Comparison of ENCODE assay signal across 16 mouse cellular contexts in the genomic region with DNA sequence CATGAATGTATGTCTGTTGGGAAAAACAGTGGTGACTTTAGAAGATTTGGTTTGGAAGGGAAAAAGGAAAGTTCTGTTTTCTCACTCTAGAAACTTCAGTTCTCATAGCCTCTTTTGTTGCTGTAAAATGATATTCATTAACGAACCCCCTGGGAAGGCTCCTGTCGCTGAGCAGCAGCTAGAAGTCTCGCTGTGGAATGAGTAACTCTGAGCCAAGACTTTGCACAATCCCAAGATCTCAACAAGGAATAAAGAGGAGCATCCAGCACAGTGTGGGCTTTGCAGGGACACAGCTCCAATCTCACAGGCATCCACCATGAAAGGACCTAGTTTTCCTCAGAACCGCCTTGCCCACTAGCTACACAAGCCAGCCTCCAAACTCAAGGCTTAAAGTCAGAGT.
DNase-seq lines count a peak whose midpoint lies in the region; ATAC-seq and TF ChIP-seq lines count a peak whose summit lies in the region.
"Had no signal": no experiment of that assay in that cellular context is flagged by ENCODE, and none has a peak within 500 bp of the region (broad histone marks: within the 10 kb centered on the region; RNA-seq: fewer than 3 reads in every experiment).

No protein-coding gene starts in this region.

- no peaks in the 10 kb centered on the region for H3K9me3 ChIP-seq in forebrain, embryonic 10.5 days
- H3K9me3 ChIP-seq in forebrain, embryonic 12.5 days, result no peaks in the 10 kb centered on the region
- H3K9me3 ChIP-seq in lung, embryonic 14.5 days (ENCODE audit: low read depth, low read length), result no peaks in the 10 kb centered on the region
- no peaks in the 10 kb centered on the region for H3K9me3 ChIP-seq in hindbrain, embryonic 16.5 days (ENCODE audit: control insufficient read depth, low read length)
- no peaks in the 10 kb centered on the region for H3K9me3 ChIP-seq in neural tube, embryonic 15.5 days (replicated peaks)
- H3K9me3 ChIP-seq: heart, embryonic 10.5 days; liver, embryonic 12.5 days had no signal

- 51% methylated on average over 4 of the region's 4 CpGs for WGBS in forebrain, embryonic 10.5 days
- 42% methylated on average over 4 of the region's 4 CpGs for WGBS in forebrain, embryonic 12.5 days
- 55% methylated on average over 4 of the region's 4 CpGs for WGBS in lung, embryonic 14.5 days
- WGBS in hindbrain, embryonic 16.5 days, result 40% methylated on average over 4 of the region's 4 CpGs
- 51% methylated on average over 4 of the region's 4 CpGs for WGBS in neural tube, embryonic 15.5 days

- H3K9ac ChIP-seq in forebrain, embryonic 12.5 days, result no peak overlapping the region
- H3K9ac ChIP-seq in lung, embryonic 14.5 days, result no peak overlapping the region
- no peak overlapping the region for H3K9ac ChIP-seq in hindbrain, embryonic 16.5 days (ENCODE audit: low read depth, low read length)
- H3K9ac ChIP-seq in neural tube, embryonic 15.5 days (replicated peaks), result no peak overlapping the region
- H3K9ac ChIP-seq: liver, embryonic 12.5 days had no signal

- no peak overlapping the region for H3K4me2 ChIP-seq in forebrain, embryonic 12.5 days
- no peak overlapping the region for H3K4me2 ChIP-seq in lung, embryonic 14.5 days
- no peak overlapping the region for H3K4me2 ChIP-seq in hindbrain, embryonic 16.5 days (ENCODE audit: low read length)
- no peak overlapping the region for H3K4me2 ChIP-seq in neural tube, embryonic 15.5 days
- H3K4me2 ChIP-seq: liver, embryonic 12.5 days had no signal

- H3K27me3 ChIP-seq in forebrain, embryonic 10.5 days (ENCODE audit: poor library complexity, severe bottlenecking), result peaks cover 12% of the 10 kb centered on the region; the same call in 1 of the 2 replicates
- no peaks in the 10 kb centered on the region for H3K27me3 ChIP-seq in forebrain, embryonic 12.5 days
- no peaks in the 10 kb centered on the region for H3K27me3 ChIP-seq in lung, embryonic 14.5 days (ENCODE audit: insufficient read depth, low read length)
- no peaks in the 10 kb centered on the region for H3K27me3 ChIP-seq in hindbrain, embryonic 16.5 days (replicated peaks; ENCODE audit: control insufficient read depth, insufficient read depth, low read length)
- no peaks in the 10 kb centered on the region for H3K27me3 ChIP-seq in neural tube, embryonic 15.5 days (replicated peaks)

- peaks cover 61% of the 10 kb centered on the region for H3K4me1 ChIP-seq in forebrain, embryonic 10.5 days
- peaks cover 48% of the 10 kb centered on the region for H3K4me1 ChIP-seq in forebrain, embryonic 12.5 days
- H3K4me1 ChIP-seq in lung, embryonic 14.5 days (ENCODE audit: insufficient read depth), result peaks cover 24% of the 10 kb centered on the region
- peaks cover 27% of the 10 kb centered on the region for H3K4me1 ChIP-seq in hindbrain, embryonic 16.5 days (ENCODE audit: control insufficient read depth, insufficient read depth, low read depth, low read length)
- H3K4me1 ChIP-seq in neural tube, embryonic 15.5 days, result peaks cover 31% of the 10 kb centered on the region
- H3K4me1 ChIP-seq: liver, embryonic 12.5 days; megakaryocyte, embryonic 14.5 days had no signal

- no peak for DNase-seq in forebrain, embryonic 10.5 days (ENCODE audit: extremely low spot score, low spot score)
- peak; percentile 42 for DNase-seq in lung, embryonic 14.5 days
- DNase-seq in lung, postnatal 36 days, result no peak
- DNase-seq in layer of hippocampus, adult 8-10 months (ENCODE audit: low spot score in 2 of 2), result no peak
- DNase-seq in embryo, embryonic 10 days (ENCODE audit: low spot score), result no peak
- DNase-seq: B cell, adult 2 months; kidney, postnatal 25 days; right cerebral cortex, postnatal 25 days; thymus, postnatal 25 days had no signal

- no peak overlapping the region for H3K4me3 ChIP-seq in forebrain, embryonic 10.5 days
- no peak overlapping the region for H3K4me3 ChIP-seq in forebrain, embryonic 12.5 days (replicated peaks)
- no peak overlapping the region for H3K4me3 ChIP-seq in lung, embryonic 14.5 days (ENCODE audit: low read depth, low read length)
- no peak overlapping the region for H3K4me3 ChIP-seq in hindbrain, embryonic 16.5 days (ENCODE audit: low read length)
- H3K4me3 ChIP-seq in neural tube, embryonic 15.5 days (replicated peaks), result no peak overlapping the region
- H3K4me3 ChIP-seq: heart, embryonic 10.5 days; liver, embryonic 12.5 days; megakaryocyte, embryonic 14.5 days had no signal

- peak overlapping the region; percentile 86; the same call in 1 of the 2 replicates for H3K27ac ChIP-seq in forebrain, embryonic 10.5 days
- no peak overlapping the region for H3K27ac ChIP-seq in forebrain, embryonic 12.5 days
- H3K27ac ChIP-seq in lung, embryonic 14.5 days (ENCODE audit: low read depth), result no peak overlapping the region
- peak overlapping the region; percentile 87 for H3K27ac ChIP-seq in hindbrain, embryonic 16.5 days (ENCODE audit: low read depth, low read length)
- H3K27ac ChIP-seq in neural tube, embryonic 15.5 days (replicated peaks), result peak overlapping the region; percentile 81
- H3K27ac ChIP-seq: heart, embryonic 10.5 days; liver, embryonic 12.5 days had no signal

- TF ChIP-seq CTCF in lung, embryonic 14.5 days (IDR thresholded peaks at IDR 0.05; ENCODE audit: low read depth), result no peak

- ATAC-seq in forebrain, embryonic 12.5 days (ENCODE audit: low FRiP score), result no peak
- ATAC-seq in lung, embryonic 14.5 days (ENCODE audit: insufficient read depth), result no peak
- ATAC-seq in hindbrain, embryonic 16.5 days, result peak; percentile 53
- ATAC-seq in neural tube, embryonic 15.5 days (ENCODE audit: low FRiP score), result no peak
- ATAC-seq: liver, embryonic 12.5 days had no signal

- H3K36me3 ChIP-seq in forebrain, embryonic 10.5 days (replicated peaks), result no peaks in the 10 kb centered on the region
- H3K36me3 ChIP-seq in forebrain, embryonic 12.5 days (replicated peaks), result no peaks in the 10 kb centered on the region
- H3K36me3 ChIP-seq in lung, embryonic 14.5 days (ENCODE audit: insufficient read depth), result no peaks in the 10 kb centered on the region
- no peaks in the 10 kb centered on the region for H3K36me3 ChIP-seq in hindbrain, embryonic 16.5 days (ENCODE audit: control insufficient read depth, insufficient read depth, low read length)
- H3K36me3 ChIP-seq in neural tube, embryonic 15.5 days, result no peaks in the 10 kb centered on the region
- H3K36me3 ChIP-seq: G1E; heart, embryonic 10.5 days; liver, embryonic 12.5 days had no signal

Comparison
In these comparisons a context has a peak if more than half of its experiments do, and no peak if none do; other contexts are left out.
1. H3K27ac ChIP-seq: peak in forebrain, embryonic 10.5 days (single experiment), hindbrain, embryonic 16.5 days (single experiment) and neural tube, embryonic 15.5 days (single experiment); none in forebrain, embryonic 12.5 days (single experiment) and lung, embryonic 14.5 days (single experiment).